Mouse (Mus musculus) CD4-positive helper T cell, adult 2 months (primary cell): ENCODE data around the gene Utp11.
A peak's percentile ranks its signal among the peaks of the same experiment; 100 is the strongest.
"Not testable (repeated sequence)": the region's sequence is repeated elsewhere in the genome, so short reads cannot be mapped to it uniquely, and the experiment has no call there.

Source experiments
- DNase-seq: peaks from one replicate; pipeline ENCODE4 v3.0.0-alpha.2; 2012; ENCODE audit warnings: low read depth, missing footprints, low spot score

Utp11 gene

GRCm38 (mm10) chr4:124693135-124693894 lies at the start of gene Utp11:
TSS of gene Utp11 (minus strand) at chr4:124693600.
- DNase-seq = peak; percentile 91

DNA sequence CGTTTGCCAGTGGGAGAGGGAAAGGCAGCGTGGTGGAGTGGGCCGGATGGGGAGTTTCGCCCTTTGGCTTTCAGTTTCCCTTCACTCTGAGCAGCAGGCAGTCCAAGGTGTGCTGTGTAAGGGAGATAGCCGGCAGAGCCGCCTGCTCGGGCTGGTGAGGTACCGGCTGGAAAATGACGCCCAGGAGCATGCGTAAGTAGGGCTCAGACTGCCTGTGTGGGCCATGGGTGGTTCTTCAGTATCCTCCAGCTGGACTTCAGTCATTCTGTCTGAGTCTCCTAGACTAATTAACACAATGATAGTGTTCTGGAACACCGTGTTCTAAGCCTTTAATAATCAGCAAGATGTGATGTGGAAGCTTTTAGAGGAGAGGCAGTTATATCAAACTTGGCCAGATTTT lies 49.4 kb upstream of the Utp11 start:
- DNase-seq = no peak

DNA sequence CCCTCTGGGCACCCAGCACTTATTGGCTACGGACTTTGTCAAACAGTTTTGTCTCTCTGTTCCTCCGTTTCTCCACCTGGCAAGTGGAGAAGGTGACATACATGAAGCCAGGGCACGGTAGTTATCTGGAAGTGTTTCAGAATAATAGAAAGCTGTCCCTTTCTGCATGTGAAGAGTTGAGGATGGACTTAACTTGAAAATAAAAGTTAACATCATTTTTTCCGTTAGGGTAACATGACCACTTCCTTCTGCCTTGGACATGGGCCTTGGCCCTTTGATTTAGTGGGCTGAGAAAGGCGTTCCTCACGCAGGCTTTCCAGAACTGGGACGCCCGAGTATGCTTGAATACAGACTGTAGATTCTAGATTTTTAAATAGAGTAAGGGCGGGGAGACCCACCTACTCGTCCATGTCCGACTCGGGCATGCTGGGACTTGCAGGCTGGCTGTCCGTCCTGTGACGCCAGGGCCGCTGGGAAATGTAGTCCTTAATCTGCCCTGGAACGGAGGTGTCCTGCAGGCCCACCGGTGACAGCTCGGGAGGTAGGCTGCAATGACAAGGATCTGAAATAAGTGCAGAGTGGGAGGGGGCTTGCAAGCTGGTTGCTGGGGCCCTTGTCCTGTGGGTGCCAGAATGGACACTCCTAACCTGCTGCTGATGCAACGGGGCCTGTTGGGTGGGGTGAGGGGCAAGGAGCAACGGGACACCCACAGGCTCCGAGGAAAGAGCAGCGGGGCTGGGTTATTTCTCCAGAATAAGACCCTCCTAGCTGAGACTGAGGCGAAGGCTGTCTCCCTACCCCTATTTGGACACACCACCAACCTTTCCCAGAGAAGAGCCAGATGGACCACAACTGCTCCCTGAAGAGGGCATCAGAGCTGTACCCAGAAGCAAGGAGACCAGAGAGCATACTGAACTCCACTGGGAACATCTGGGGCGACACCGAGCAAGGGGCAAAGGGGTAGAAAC lies 48.3 kb upstream of the Utp11 start, which contains the start of gene Inpp5b:
Gene Inpp5b, plus strand, starts transcription at position 475 of the 968 bp plus-strand sequence.
- peak; percentile 52 for DNase-seq

GRCm38 (mm10) chr4:124738783-124739182 lies 45.4 kb upstream of the Utp11 start:
- DNase-seq = no peak

GRCm38 (mm10) chr4:124738013-124738412 lies 44.6 kb upstream of the Utp11 start:
- no peak for DNase-seq

GRCm38 (mm10) chr4:124737486-124737885 lies 44.1 kb upstream of the Utp11 start:
- DNase-seq = no peak

DNA sequence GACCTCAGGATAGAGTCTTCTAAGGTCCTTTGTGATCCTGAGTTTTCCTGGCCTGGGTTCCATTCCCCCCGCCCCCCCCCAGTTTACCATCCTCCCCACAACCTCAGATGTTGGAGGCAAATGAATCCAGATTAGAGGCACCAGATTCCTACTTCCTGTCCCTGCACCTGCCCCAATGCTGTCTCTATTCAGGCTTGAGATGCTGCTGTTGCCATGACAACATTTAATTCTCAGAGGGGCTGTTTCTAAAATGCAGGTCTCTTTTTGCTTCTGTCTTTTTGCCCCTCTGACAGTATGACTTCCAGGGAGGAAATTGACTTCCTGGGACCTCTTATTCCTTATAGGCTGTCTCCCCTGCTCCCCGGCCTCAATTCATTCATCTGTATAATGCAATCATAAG lies 43.6 kb upstream of the Utp11 start:
- no peak for DNase-seq

DNA sequence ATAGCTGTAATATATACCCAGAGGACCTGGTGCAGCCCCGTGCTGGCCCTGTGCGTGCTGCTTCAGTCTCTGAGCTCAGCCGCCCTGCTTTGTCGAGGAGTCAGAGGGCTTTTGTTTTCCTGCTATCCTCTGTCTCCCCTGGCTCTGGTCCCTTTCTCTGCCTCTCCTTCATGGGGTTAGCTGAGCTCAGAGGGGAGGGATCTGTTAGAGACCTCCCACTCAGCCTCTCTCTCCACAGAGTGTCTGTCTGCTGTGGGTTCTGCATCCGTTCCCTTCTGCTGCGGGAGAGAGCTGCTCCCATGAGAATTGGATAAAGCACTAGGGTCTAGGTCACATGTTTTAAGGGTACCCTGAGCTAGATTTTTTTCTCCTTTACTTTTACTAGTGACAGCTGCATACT lies 32.7 kb upstream of the Utp11 start:
- no peak for DNase-seq

GRCm38 (mm10) chr4:124719101-124719500 lies 25.7 kb upstream of the Utp11 start:
- DNase-seq = no peak

DNA sequence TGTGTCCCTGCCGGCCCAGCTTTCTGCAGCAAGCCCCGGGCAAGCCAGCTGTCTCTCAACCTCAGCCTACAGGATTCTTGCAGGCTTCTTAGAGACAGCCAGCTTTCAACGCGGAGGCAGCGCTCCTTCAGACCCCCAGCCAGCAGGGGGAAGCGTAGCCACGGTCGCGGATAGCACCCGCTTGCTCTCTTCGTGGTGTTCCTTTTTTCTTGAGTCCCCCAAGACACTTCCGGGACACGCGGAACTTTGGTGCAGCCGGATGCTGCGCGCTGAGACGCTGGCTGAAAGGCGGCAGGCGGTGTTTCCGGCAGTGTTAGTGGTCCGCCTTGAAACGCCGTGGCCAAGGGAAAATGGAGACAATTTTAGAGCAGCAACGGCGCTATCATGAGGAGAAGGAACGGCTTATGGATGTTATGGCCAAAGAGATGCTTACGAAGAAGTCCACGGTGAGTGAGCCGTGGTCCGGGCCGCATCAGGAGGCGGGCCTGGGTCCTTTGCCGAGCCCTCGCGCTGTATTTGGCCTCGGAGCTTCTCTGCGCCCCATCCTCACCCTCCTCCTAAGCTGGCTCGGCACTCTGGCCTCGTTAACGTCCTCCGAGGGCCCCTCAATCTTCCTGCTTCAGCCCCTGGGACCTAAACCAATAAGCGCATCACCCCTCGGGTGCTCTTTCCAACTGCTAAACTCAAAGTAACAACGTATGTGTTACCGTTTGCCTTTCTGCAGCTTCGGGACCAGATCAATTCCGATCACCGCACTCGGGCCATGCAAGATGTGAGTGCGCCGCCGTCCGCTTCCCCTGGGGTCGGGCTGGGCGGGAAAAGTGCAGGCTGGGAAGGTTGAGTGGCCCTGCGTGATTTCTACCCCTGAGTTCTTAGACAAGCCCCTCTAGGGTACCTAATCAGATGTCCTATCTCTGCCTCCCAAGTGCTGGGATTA lies 21.4 kb upstream of the Utp11 start, which contains the start of gene Sf3a3:
Gene Sf3a3, plus strand, starts transcription at position 232 of the 937 bp plus-strand sequence.
- peak; percentile 97 for DNase-seq

DNA sequence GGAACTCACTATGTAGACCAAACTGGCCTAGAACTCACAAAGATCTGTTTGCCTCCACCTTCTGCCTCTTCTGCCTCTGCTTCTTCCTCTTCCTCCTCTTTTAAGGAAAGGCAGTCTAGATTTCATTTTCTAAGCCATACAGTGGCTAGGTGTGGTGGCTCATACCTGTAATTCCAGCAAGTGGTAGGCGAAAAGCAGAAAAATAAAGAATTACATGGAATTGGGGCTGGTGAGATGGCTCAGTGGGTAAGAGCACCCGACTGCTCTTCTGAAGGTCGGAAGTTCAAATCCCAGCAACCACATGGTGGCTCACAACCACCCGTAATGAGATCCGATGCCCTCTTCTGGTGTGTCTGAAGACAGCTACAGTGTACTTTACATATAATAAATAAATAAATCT lies 20.4 kb upstream of the Utp11 start:
- DNase-seq = not testable (repeated sequence)

GRCm38 (mm10) chr4:124712618-124713017 lies 19.2 kb upstream of the Utp11 start:
- DNase-seq = no peak

GRCm38 (mm10) chr4:124710776-124711291 lies 17.4 kb upstream of the Utp11 start:
- peak; percentile 72 for DNase-seq

GRCm38 (mm10) chr4:124709961-124710446 lies 16.6 kb upstream of the Utp11 start:
- no peak for DNase-seq

DNA sequence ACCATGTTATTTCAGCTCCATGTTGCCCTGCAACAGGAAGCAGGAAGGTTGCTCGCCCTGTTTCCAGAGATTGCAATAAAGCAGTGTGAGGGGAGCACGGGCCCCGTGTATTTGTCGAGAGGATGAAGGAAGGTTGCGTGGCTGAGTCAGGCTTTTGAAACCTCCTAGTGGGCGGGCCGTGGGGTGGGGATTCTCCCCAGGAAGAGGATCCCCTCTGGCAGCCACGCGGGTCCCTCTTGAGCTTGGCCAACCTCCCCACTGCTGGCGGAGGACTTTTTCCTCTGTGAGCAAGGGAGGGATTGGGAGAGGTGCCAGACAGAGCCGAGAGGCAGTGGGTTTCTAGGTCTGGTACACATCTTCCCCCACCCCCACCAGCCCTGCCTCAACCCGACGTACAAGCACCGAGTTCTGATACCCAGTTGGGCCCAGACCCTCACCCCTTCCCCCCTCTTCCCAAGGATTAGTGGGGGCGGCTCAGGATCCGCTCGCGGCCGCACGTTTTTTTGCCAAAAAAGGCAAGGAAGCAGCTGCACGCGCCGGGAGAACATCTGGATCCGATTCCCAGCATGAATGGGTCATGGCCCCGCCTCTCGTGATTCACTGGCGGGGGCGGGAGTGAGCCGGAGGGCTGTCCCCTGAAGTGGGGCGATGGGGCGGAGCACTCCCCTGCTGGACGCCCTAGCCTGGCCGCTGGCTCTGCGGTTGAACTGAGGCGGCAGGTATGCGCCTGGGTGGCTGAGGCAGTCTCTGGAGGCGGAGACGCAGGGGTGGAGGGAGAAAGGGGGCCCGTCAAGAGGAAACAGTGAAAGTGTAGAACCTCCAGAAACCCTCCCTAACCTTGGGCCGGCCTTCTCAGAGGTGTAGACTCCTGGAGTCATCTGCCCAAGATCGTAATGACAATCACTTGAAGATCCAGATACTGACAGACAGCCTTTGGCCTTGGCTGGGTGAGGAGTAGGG lies 15.4 kb upstream of the Utp11 start:
- peak; percentile 83 for DNase-seq

DNA sequence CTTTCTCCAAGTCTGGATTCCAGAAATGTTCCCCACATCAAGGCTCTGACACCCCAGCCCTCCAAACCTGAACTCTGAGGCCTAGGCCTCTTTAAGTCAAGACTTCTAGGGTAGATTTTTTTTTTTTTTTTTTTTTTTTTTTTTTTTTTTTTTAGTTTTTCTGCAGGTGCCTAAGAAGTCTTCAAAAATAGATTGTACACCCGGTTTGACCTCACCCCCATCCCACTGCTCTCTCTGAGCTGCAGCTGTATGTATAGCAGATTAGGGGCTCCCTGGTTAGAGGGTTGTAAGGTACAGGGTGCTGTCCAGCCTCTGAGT lies 14.8 kb upstream of the Utp11 start:
- not testable (repeated sequence) for DNase-seq

DNA sequence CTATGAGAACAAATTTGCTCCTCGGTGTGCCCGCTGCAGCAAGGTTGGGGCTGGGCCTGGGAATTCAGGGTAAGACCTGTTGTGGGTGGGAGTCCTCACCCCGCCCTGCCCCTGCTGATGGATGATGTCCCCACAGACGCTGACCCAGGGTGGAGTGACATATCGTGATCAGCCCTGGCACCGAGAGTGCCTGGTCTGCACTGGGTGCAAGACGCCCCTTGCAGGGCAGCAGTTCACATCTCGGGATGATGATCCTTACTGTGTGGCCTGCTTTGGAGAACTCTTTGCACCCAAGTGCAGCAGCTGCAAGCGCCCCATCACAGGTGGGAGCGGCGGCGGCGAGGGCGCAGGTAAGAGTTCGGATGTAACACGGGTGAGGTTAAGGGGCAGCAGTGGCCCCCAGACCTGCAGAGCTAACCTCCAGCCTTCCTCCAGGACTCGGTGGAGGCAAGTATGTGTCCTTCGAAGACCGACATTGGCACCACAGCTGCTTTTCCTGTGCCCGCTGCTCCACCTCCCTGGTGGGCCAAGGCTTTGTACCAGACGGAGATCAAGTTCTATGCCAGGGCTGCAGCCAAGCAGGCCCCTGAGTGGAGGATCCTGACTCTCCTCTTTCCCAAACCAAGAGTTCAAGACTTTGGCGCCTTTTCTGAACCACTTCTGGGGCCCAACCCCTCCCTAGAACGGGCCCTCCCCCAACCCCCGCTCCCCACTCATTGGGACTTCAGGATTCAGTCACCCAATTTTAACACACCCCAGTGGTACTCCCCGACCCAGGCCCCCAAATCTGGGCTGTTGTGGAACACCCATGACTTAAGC lies 14.2 kb upstream of the Utp11 start:
- DNase-seq = not testable (repeated sequence)

GRCm38 (mm10) chr4:124705661-124706269 lies 12.4 kb upstream of the Utp11 start:
- DNase-seq = no peak
